Mouse (Mus musculus): ENCODE measurements at regions not wholly inside any gene's neighbourhood (a gene's known extent, or its start where the extent isn't known, plus 50 kb on each side); places are given as distances from the start of the nearest gene placed in this dataset.

- TF ChIP-seq REST (IDR thresholded peaks at IDR 0.05; ENCODE audit: insufficient read depth, insufficient read length) (no peak), MYOD1 (IDR thresholded peaks at IDR 0.05; ENCODE audit: control insufficient read depth in 1 of 3, insufficient read length in 2 of 3, low read depth in 2 of 3) (no peak), USF1 (IDR thresholded peaks at IDR 0.05; ENCODE audit: low read depth) (no peak), POLR2AphosphoS2 (IDR thresholded peaks at IDR 0.05; ENCODE audit: insufficient read length, low read depth) (no peak), CEBPB (IDR thresholded peaks at IDR 0.05; ENCODE audit: insufficient read depth, poor library complexity, severe bottlenecking) (no peak), POLR2A (IDR thresholded peaks at IDR 0.05; ENCODE audit: insufficient read length, low read depth) (no peak), TCF12 (IDR thresholded peaks at IDR 0.05; ENCODE audit: insufficient read depth, poor library complexity, severe bottlenecking) (no peak), MYOG (IDR thresholded peaks at IDR 0.05; ENCODE audit: control insufficient read depth in 1 of 3, insufficient read depth in 1 of 3, insufficient read length in 2 of 3, low read depth in 2 of 3) (no peak), MAX (IDR thresholded peaks at IDR 0.05; ENCODE audit: low read depth) (no peak), E2F4 (IDR thresholded peaks at IDR 0.05; ENCODE audit: insufficient read depth) (no peak), SRF (IDR thresholded peaks at IDR 0.05; ENCODE audit: control insufficient read depth, insufficient read length, low read depth) (no peak)
These were observed 117.3 kb upstream of the Prok2 start for GRCm38 (mm10) chr6:99843507-99843906.
